Mouse (Mus musculus): Measurements from ENCODE around the gene Kdm4b. TPM values are rescaled to one million over a fixed set of nuclear protein-coding genes. Genes with fewer than 3 reads are reported as not detected.

The Kdm4b gene
- polyA plus RNA-seq, 1 experiment from 2014 or later: 19.6 TPM

GRCm38 (mm10) chr17:56431582-56431981, 105.7 kb downstream of the Kdm4b start:
- ATAC-seq (replicated peaks; ENCODE audit: insufficient number of reproducible peaks, low FRiP score, low TSS enrichment): no peak
- no peak overlapping the region for H3K4me2 ChIP-seq
- H3K9me3 ChIP-seq (replicated peaks; ENCODE audit: control insufficient read depth, low read length): peaks cover 2% of the 10 kb centered on the region
- WGBS (ENCODE audit: insufficient replicate concordance): 90% methylated on average over 3 of the region's 3 CpGs
- H3K36me3 ChIP-seq (ENCODE audit: control insufficient read depth, insufficient read depth, low read length): peaks cover 26% of the 10 kb centered on the region
- no peaks in the 10 kb centered on the region for H3K4me1 ChIP-seq (ENCODE audit: control insufficient read depth, insufficient read depth, low read length)
- H3K27ac ChIP-seq (ENCODE audit: low read depth, low read length): no peak overlapping the region
- no peak overlapping the region for H3K4me3 ChIP-seq (ENCODE audit: low read depth, low read length)
- no peak overlapping the region for H3K9ac ChIP-seq (ENCODE audit: low read depth, low read length)
- peaks cover 3% of the 10 kb centered on the region for H3K27me3 ChIP-seq (ENCODE audit: control insufficient read depth, insufficient read depth, low read length)

GRCm38 (mm10) chr17:56439731-56440460, 114.0 kb downstream of the Kdm4b start:
- 75% methylated on average over 15 of the region's 15 CpGs for WGBS (ENCODE audit: insufficient replicate concordance)
- Histone ChIP-seq H3K9me3 (replicated peaks; ENCODE audit: control insufficient read depth, low read length) (peaks cover 5% of the 10 kb centered on the region), H3K4me2 (no peak overlapping the region), H3K4me1 (ENCODE audit: control insufficient read depth, insufficient read depth, low read length) (peaks cover 6% of the 10 kb centered on the region; the same call in 1 of the 2 replicates), H3K27ac (ENCODE audit: low read depth, low read length) (no peak overlapping the region), H3K4me3 (ENCODE audit: low read depth, low read length) (no peak overlapping the region), H3K27me3 (ENCODE audit: control insufficient read depth, insufficient read depth, low read length) (no peaks in the 10 kb centered on the region), H3K36me3 (ENCODE audit: control insufficient read depth, insufficient read depth, low read length) (peaks cover 31% of the 10 kb centered on the region), H3K9ac (ENCODE audit: low read depth, low read length) (no peak overlapping the region)
- no peak for ATAC-seq (replicated peaks; ENCODE audit: insufficient number of reproducible peaks, low FRiP score, low TSS enrichment)

DNA sequence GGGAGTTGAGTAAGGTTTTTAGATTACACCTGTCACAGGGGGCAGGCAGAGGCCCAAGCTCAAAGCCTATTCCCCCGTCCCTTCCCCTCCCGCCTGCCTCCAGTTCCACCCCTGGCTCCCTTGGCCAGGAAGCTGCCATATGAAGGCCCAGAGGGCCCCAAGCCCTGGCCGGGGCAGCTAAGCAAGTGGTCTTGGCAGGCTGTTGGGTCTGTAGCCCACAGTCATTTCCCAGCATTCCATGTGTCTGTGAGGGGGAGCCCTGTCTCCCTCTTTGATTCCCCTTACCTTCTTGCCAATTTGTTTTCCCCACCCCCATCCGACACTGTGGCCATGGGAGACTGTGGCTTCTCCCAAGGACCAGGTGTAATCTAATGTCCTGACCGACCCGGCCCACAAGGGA, 116.5 kb downstream of the Kdm4b start:
- peaks cover 6% of the 10 kb centered on the region; the same call in 1 of the 2 replicates for H3K4me1 ChIP-seq (ENCODE audit: control insufficient read depth, insufficient read depth, low read length)
- peaks cover 15% of the 10 kb centered on the region for H3K36me3 ChIP-seq (ENCODE audit: control insufficient read depth, insufficient read depth, low read length)
- H3K27ac ChIP-seq (ENCODE audit: low read depth, low read length): no peak overlapping the region
- no peak overlapping the region for H3K9ac ChIP-seq (ENCODE audit: low read depth, low read length)
- WGBS (ENCODE audit: insufficient replicate concordance): 70% methylated on average over 6 of the region's 6 CpGs
- H3K27me3 ChIP-seq (ENCODE audit: control insufficient read depth, insufficient read depth, low read length): no peaks in the 10 kb centered on the region
- no peak for ATAC-seq (replicated peaks; ENCODE audit: insufficient number of reproducible peaks, low FRiP score, low TSS enrichment)
- H3K9me3 ChIP-seq (replicated peaks; ENCODE audit: control insufficient read depth, low read length): no peaks in the 10 kb centered on the region
- no peak overlapping the region for H3K4me2 ChIP-seq
- H3K4me3 ChIP-seq (ENCODE audit: low read depth, low read length): no peak overlapping the region

GRCm38 (mm10) chr17:56443341-56443795, 117.5 kb downstream of the Kdm4b start:
- WGBS (ENCODE audit: insufficient replicate concordance): 73% methylated on average over 5 of the region's 5 CpGs
- no peak overlapping the region for H3K4me3 ChIP-seq (ENCODE audit: low read depth, low read length)
- no peak overlapping the region for H3K4me2 ChIP-seq
- H3K27me3 ChIP-seq (ENCODE audit: control insufficient read depth, insufficient read depth, low read length): no peaks in the 10 kb centered on the region
- H3K27ac ChIP-seq (ENCODE audit: low read depth, low read length): no peak overlapping the region
- H3K9ac ChIP-seq (ENCODE audit: low read depth, low read length): 0 out of 2 replicates have a peak overlapping the region, but pooled peaks have one; percentile 8
- H3K4me1 ChIP-seq (ENCODE audit: control insufficient read depth, insufficient read depth, low read length): peaks cover 6% of the 10 kb centered on the region; the same call in 1 of the 2 replicates
- no peak for ATAC-seq (replicated peaks; ENCODE audit: insufficient number of reproducible peaks, low FRiP score, low TSS enrichment)
- H3K9me3 ChIP-seq (replicated peaks; ENCODE audit: control insufficient read depth, low read length): no peaks in the 10 kb centered on the region
- peaks cover 13% of the 10 kb centered on the region for H3K36me3 ChIP-seq (ENCODE audit: control insufficient read depth, insufficient read depth, low read length)

- Histone ChIP-seq H3K9ac (ENCODE audit: low read depth, low read length) (no peak overlapping the region), H3K27ac (ENCODE audit: low read depth, low read length) (no peak overlapping the region), H3K4me2 (no peak overlapping the region), H3K4me3 (ENCODE audit: low read depth, low read length) (no peak overlapping the region), H3K4me1 (ENCODE audit: control insufficient read depth, insufficient read depth, low read length) (peaks cover 6% of the 10 kb centered on the region; the same call in 1 of the 2 replicates), H3K27me3 (ENCODE audit: control insufficient read depth, insufficient read depth, low read length) (no peaks in the 10 kb centered on the region), H3K9me3 (replicated peaks; ENCODE audit: control insufficient read depth, low read length) (no peaks in the 10 kb centered on the region), H3K36me3 (ENCODE audit: control insufficient read depth, insufficient read depth, low read length) (peaks cover 21% of the 10 kb centered on the region)
- ATAC-seq (replicated peaks; ENCODE audit: insufficient number of reproducible peaks, low FRiP score, low TSS enrichment): no peak
- 79% methylated on average over 3 of the region's 3 CpGs for WGBS (ENCODE audit: insufficient replicate concordance)
Measured at GRCm38 (mm10) chr17:56444771-56445170, 118.9 kb downstream of the Kdm4b start.

- Histone ChIP-seq H3K4me2 (no peak overlapping the region), H3K9ac (ENCODE audit: low read depth, low read length) (no peak overlapping the region), H3K4me1 (ENCODE audit: control insufficient read depth, insufficient read depth, low read length) (peaks cover 6% of the 10 kb centered on the region; the same call in 1 of the 2 replicates), H3K9me3 (replicated peaks; ENCODE audit: control insufficient read depth, low read length) (no peaks in the 10 kb centered on the region), H3K27me3 (ENCODE audit: control insufficient read depth, insufficient read depth, low read length) (no peaks in the 10 kb centered on the region), H3K36me3 (ENCODE audit: control insufficient read depth, insufficient read depth, low read length) (peaks cover 28% of the 10 kb centered on the region), H3K4me3 (ENCODE audit: low read depth, low read length) (no peak overlapping the region), H3K27ac (ENCODE audit: low read depth, low read length) (no peak overlapping the region)
- WGBS (ENCODE audit: insufficient replicate concordance): 84% methylated on average over 14 of the region's 14 CpGs
- ATAC-seq (replicated peaks; ENCODE audit: insufficient number of reproducible peaks, low FRiP score, low TSS enrichment): no peak
Measured at GRCm38 (mm10) chr17:56445397-56445796, 119.5 kb downstream of the Kdm4b start.

DNA sequence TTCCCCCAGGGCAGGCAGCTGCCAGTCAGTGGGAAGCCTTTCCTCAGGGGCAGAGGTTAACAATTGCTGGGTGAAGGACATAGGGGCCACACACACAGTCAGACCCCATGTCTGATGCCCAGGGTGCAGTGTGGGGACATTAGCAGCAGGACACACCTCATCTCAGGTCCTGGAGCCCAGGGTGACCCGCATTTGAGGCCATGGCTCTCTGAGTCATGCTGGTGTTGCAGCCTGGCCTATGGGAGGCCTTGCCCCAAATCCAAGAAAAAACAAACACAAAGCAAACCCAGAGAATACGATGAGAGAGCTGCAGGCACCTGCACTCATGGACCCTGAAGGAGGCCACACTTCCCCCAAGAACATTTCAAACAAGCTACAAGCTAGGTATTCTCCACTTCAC, 121.9 kb downstream of the Kdm4b start:
- Histone ChIP-seq H3K9me3 (replicated peaks; ENCODE audit: control insufficient read depth, low read length) (no peaks in the 10 kb centered on the region), H3K9ac (ENCODE audit: low read depth, low read length) (no peak overlapping the region), H3K27ac (ENCODE audit: low read depth, low read length) (no peak overlapping the region), H3K4me3 (ENCODE audit: low read depth, low read length) (no peak overlapping the region), H3K4me1 (ENCODE audit: control insufficient read depth, insufficient read depth, low read length) (peaks cover 6% of the 10 kb centered on the region; the same call in 1 of the 2 replicates), H3K36me3 (ENCODE audit: control insufficient read depth, insufficient read depth, low read length) (peaks cover 40% of the 10 kb centered on the region), H3K27me3 (ENCODE audit: control insufficient read depth, insufficient read depth, low read length) (no peaks in the 10 kb centered on the region), H3K4me2 (no peak overlapping the region)
- ATAC-seq (replicated peaks; ENCODE audit: insufficient number of reproducible peaks, low FRiP score, low TSS enrichment): no peak
- WGBS (ENCODE audit: insufficient replicate concordance): 71% methylated on average over 2 of the region's 2 CpGs
